Mouse (Mus musculus) ES-CJ7 (cell line): Measurements from ENCODE around the gene Spata5.

Experiments used
- DNase-seq: peaks from one replicate; pipeline ENCODE4 v3.0.0; 2011; ENCODE audit warnings: low read depth, low spot score

Spata5 gene

GRCm38 (mm10) chr3:37614878-37615650 lies 195.4 kb downstream of the Spata5 start:
- DNase-seq = no peak

- no peak for DNase-seq
These were observed 197.2 kb downstream of the Spata5 start for GRCm38 (mm10) chr3:37616586-37617547.
